In genomic region chr4:99641920-99642319, GRCm38 (mm10) we compare ENCODE assay signal across 32 mouse cellular contexts. TPM values are rescaled to one million over a fixed set of nuclear protein-coding genes. Genes with fewer than 3 reads are reported as not detected.
"Had no signal": no experiment of that assay in that cellular context is flagged by ENCODE, and none has a peak within 500 bp of the region (broad histone marks: within the 10 kb centered on the region; RNA-seq: fewer than 3 reads in every experiment).

No protein-coding gene starts in this region.

- H3K36me3 ChIP-seq: heart, embryonic 13.5 days; heart, embryonic 15.5 days; hindbrain, embryonic 10.5 days; hindbrain, embryonic 12.5 days; intestine, embryonic 15.5 days; kidney, embryonic 15.5 days; limb, embryonic 13.5 days; limb, embryonic 15.5 days; liver, embryonic 12.5 days had no signal

- H3K9me3 ChIP-seq: heart, embryonic 13.5 days; heart, embryonic 15.5 days; hindbrain, embryonic 10.5 days; hindbrain, embryonic 12.5 days; intestine, embryonic 15.5 days; kidney, embryonic 15.5 days; limb, embryonic 13.5 days; limb, embryonic 15.5 days; liver, embryonic 12.5 days had no signal

- H3K4me3 ChIP-seq: heart, adult 2 months; heart, embryonic 13.5 days; heart, embryonic 15.5 days; hindbrain, embryonic 10.5 days; hindbrain, embryonic 12.5 days; intestine, embryonic 15.5 days; kidney, embryonic 15.5 days; layer of hippocampus, adult 2 months; limb, embryonic 13.5 days; limb, embryonic 15.5 days; liver, embryonic 12.5 days had no signal

- DNase-seq: gastrocnemius, postnatal 14 days; gastrocnemius, postnatal 36 days; heart, adult 2 months; heart, postnatal 14 days; heart, postnatal 36 days; kidney, adult 18-20 months; kidney, adult 9 months; kidney, postnatal 25 days; kidney, postnatal 4 days; left cerebral cortex, postnatal 4 days had no signal

- H3K27ac ChIP-seq: heart, adult 2 months; heart, embryonic 13.5 days; heart, embryonic 15.5 days; hindbrain, embryonic 10.5 days; hindbrain, embryonic 12.5 days; hindbrain, embryonic 14.5 days; intestine, embryonic 15.5 days; kidney, embryonic 15.5 days; kidney, postnatal 0 days; layer of hippocampus, adult 2 months; limb, embryonic 13.5 days; limb, embryonic 15.5 days; liver, embryonic 12.5 days; liver, embryonic 14.5 days had no signal

- H3K9ac ChIP-seq: heart, embryonic 13.5 days; heart, embryonic 15.5 days; hindbrain, embryonic 12.5 days; hindbrain, embryonic 14.5 days; intestine, embryonic 15.5 days; kidney, embryonic 15.5 days; limb, embryonic 13.5 days; limb, embryonic 15.5 days; liver, embryonic 12.5 days; liver, embryonic 14.5 days had no signal

- ATAC-seq: hindbrain, embryonic 16.5 days; inflammation-experienced regulatory T-cells, adult 6 months; intestine, embryonic 15.5 days; intestine, postnatal 0 days; liver, embryonic 12.5 days had no signal

- H3K4me1 ChIP-seq: heart, embryonic 13.5 days; heart, embryonic 15.5 days; hindbrain, embryonic 10.5 days; hindbrain, embryonic 12.5 days; intestine, embryonic 15.5 days; kidney, embryonic 15.5 days; limb, embryonic 13.5 days; limb, embryonic 15.5 days; liver, embryonic 12.5 days had no signal

RNA-seq across cellular contexts. Expression of gene Foxd3, which starts 14.2 kb away (rescaled TPM):
- total RNA-seq: layer of hippocampus, adult 2 months; layer of hippocampus, postnatal 10 days; layer of hippocampus, postnatal 25 days; left cerebral cortex, postnatal 10 days; left cerebral cortex, postnatal 25 days; left cerebral cortex, postnatal 4 days; liver, adult 2 months had no signal
- polyA plus RNA-seq: heart, embryonic 13.5 days; heart, embryonic 15.5 days; heart, postnatal 0 days; inflammation-experienced regulatory T-cells, adult 6 months; liver, adult 2 months had no signal
